Mouse (Mus musculus): ENCODE measurements around the gene Zfp442.
"Not testable (repeated sequence)": the region's sequence is repeated elsewhere in the genome, so short reads cannot be mapped to it uniquely, and the experiment has no call there.

Gene Zfp442

GRCm38 (mm10) chr2:150451180-150451919 lies at the start of gene Zfp442:
Zfp442 (minus strand) TSS chr2:150451486.
- in situ Hi-C loops (cut with MboI; ENCODE audit: unreplicated experiment in 2 of 2): not testable (repeated sequence)

- in situ Hi-C loops (cut with MboI; ENCODE audit: unreplicated experiment in 2 of 2): not testable (repeated sequence)
These were observed 49.1 kb upstream of the Zfp442 start for GRCm38 (mm10) chr2:150500124-150500973.

GRCm38 (mm10) chr2:150493031-150493430 lies 41.7 kb upstream of the Zfp442 start:
- in situ Hi-C loops (cut with MboI; ENCODE audit: unreplicated experiment in 2 of 2): no loop called here

GRCm38 (mm10) chr2:150484939-150485778 lies 33.9 kb upstream of the Zfp442 start, which contains the start of gene Zfp345:
Zfp345 (minus strand) TSS chr2:150485091.
- in situ Hi-C loops (cut with MboI; ENCODE audit: unreplicated experiment in 2 of 2): not testable (repeated sequence)

- in situ Hi-C loops (cut with MboI; ENCODE audit: unreplicated experiment in 2 of 2): not testable (repeated sequence)
These were observed 12.2 kb downstream of the Zfp442 start for GRCm38 (mm10) chr2:150439084-150439483.

- in situ Hi-C loops (cut with MboI; ENCODE audit: unreplicated experiment in 2 of 2): not testable (repeated sequence)
These were observed 39.1 kb downstream of the Zfp442 start for GRCm38 (mm10) chr2:150412146-150412545.

- in situ Hi-C loops (cut with MboI; ENCODE audit: unreplicated experiment in 2 of 2): loop anchor here in 1 of 2 experiments (10.0 kb wide), 1 partner anchor 105 kb away; no protein-coding TSS in a partner anchor
These were observed 61.1 kb downstream of the Zfp442 start for GRCm38 (mm10) chr2:150390198-150390597.

- in situ Hi-C loops (cut with MboI; ENCODE audit: unreplicated experiment in 2 of 2): not testable (repeated sequence)
These were observed 65.7 kb downstream of the Zfp442 start for GRCm38 (mm10) chr2:150385553-150386106.

GRCm38 (mm10) chr2:150362878-150363229 lies 88.4 kb downstream of the Zfp442 start:
- in situ Hi-C loops (cut with MboI; ENCODE audit: unreplicated experiment in 2 of 2): loop anchor here (10.0 to 25.0 kb wide), 4 partner anchors 228 to 1476 kb away; partner anchors contain the start of genes Zfp120 (in 2 of the 2), Acss1 (in 1 of the 2), Cst3 (in 1 of the 2) and Nanp (in 1 of the 2)

GRCm38 (mm10) chr2:150362113-150362877 lies 89.0 kb downstream of the Zfp442 start, which contains the start of gene 3300002I08Rik:
3300002I08Rik (minus strand) TSS chr2:150362765.
- in situ Hi-C loops (cut with MboI; ENCODE audit: unreplicated experiment in 2 of 2): loop anchor here (10.0 to 25.0 kb wide), 4 partner anchors 227 to 1475 kb away; partner anchors contain the start of genes Zfp120 (in 2 of the 2), Acss1 (in 1 of the 2), Cst3 (in 1 of the 2) and Nanp (in 1 of the 2)

All from v-Abl transformed pro-B cells (cell line).